Mouse (Mus musculus): ENCODE data around the gene Kif12. TPM values are rescaled to one million over a fixed set of nuclear protein-coding genes. Genes with fewer than 3 reads are reported as not detected.
A peak's percentile ranks its signal among the peaks of the same experiment; 100 is the strongest.

The Kif12 gene
- polyA plus RNA-seq, 1 experiment from 2014 or later = 61.9 TPM

- under 1% methylated on average over 24 of the region's 24 CpGs for WGBS
- Histone ChIP-seq H3K4me1 (replicated peaks; ENCODE audit: control insufficient read depth, insufficient read depth, low read length) (0 out of 2 replicates have a peak, but pooled peaks cover 8% of the 10 kb centered on the region), H3K9ac (ENCODE audit: low read depth, low read length) (peak overlapping the region; percentile 76), H3K4me2 (replicated peaks; ENCODE audit: low read depth) (peak overlapping the region; percentile 92), H3K36me3 (ENCODE audit: control insufficient read depth, insufficient read depth) (no peaks in the 10 kb centered on the region), H3K9me3 (ENCODE audit: control insufficient read depth) (no peaks in the 10 kb centered on the region), H3K27ac (ENCODE audit: low read depth, low read length) (peak overlapping the region; percentile 60), H3K27me3 (replicated peaks; ENCODE audit: control insufficient read depth, insufficient read depth, low read length) (peaks cover 14% of the 10 kb centered on the region), H3K4me3 (ENCODE audit: low read depth, low read length) (peak overlapping the region; percentile 70)
- TF ChIP-seq CTCF (IDR thresholded peaks at IDR 0.05; ENCODE audit: low read depth) = peak; percentile 75
- peak; percentile 39; the same call in 1 of the 2 replicates for ATAC-seq
Observed at GRCm38 (mm10) chr4:63215993-63216531, 44.1 kb upstream of the Kif12 start.

- H3K27me3 ChIP-seq (replicated peaks; ENCODE audit: control insufficient read depth, insufficient read depth, low read length) = peaks cover 14% of the 10 kb centered on the region
- H3K4me2 ChIP-seq (replicated peaks; ENCODE audit: low read depth) = peak overlapping the region; percentile 92
- peak; percentile 16; the same call in 1 of the 2 replicates for ATAC-seq
- WGBS = under 1% methylated on average over 70 of the region's 71 CpGs
- peak overlapping the region; percentile 60 for H3K27ac ChIP-seq (ENCODE audit: low read depth, low read length)
- peak overlapping the region; percentile 70 for H3K4me3 ChIP-seq (ENCODE audit: low read depth, low read length)
- 0 out of 2 replicates have a peak, but pooled peaks cover 8% of the 10 kb centered on the region for H3K4me1 ChIP-seq (replicated peaks; ENCODE audit: control insufficient read depth, insufficient read depth, low read length)
- peak; percentile 99 for TF ChIP-seq CTCF (IDR thresholded peaks at IDR 0.05; ENCODE audit: low read depth)
- peak overlapping the region; percentile 76 for H3K9ac ChIP-seq (ENCODE audit: low read depth, low read length)
- H3K9me3 ChIP-seq (ENCODE audit: control insufficient read depth) = no peaks in the 10 kb centered on the region
- H3K36me3 ChIP-seq (ENCODE audit: control insufficient read depth, insufficient read depth) = no peaks in the 10 kb centered on the region
Observed at GRCm38 (mm10) chr4:63215185-63215992, 43.5 kb upstream of the Kif12 start.

GRCm38 (mm10) chr4:63213907-63214621 lies 42.1 kb upstream of the Kif12 start, which contains the start of gene Col27a1:
Col27a1 (plus strand) TSS chr4:63214004.
- peak within 1 kb of the TSS; percentile 70 for H3K4me3 ChIP-seq (ENCODE audit: low read depth, low read length)
- peaks cover 14% of the 10 kb centered on the region for H3K27me3 ChIP-seq (replicated peaks; ENCODE audit: control insufficient read depth, insufficient read depth, low read length)
- peak; percentile 47 for TF ChIP-seq CTCF (IDR thresholded peaks at IDR 0.05; ENCODE audit: low read depth)
- ATAC-seq = peak; percentile 19
- H3K4me2 ChIP-seq (replicated peaks; ENCODE audit: low read depth) = peak within 1 kb of the TSS; percentile 92
- 0% methylated on average over 45 of the region's 61 CpGs for WGBS
- H3K9me3 ChIP-seq (ENCODE audit: control insufficient read depth) = no peaks in the 10 kb centered on the region
- no peaks in the 10 kb centered on the region for H3K36me3 ChIP-seq (ENCODE audit: control insufficient read depth, insufficient read depth)
- H3K9ac ChIP-seq (ENCODE audit: low read depth, low read length) = peak within 1 kb of the TSS; percentile 42; the same call in 1 of the 2 replicates
- 0 out of 2 replicates have a peak, but pooled peaks cover 8% of the 10 kb centered on the region for H3K4me1 ChIP-seq (replicated peaks; ENCODE audit: control insufficient read depth, insufficient read depth, low read length)
- H3K27ac ChIP-seq (ENCODE audit: low read depth, low read length) = no peak within 1 kb of the TSS

- Histone ChIP-seq H3K4me3 (ENCODE audit: low read depth, low read length) (no peak overlapping the region), H3K4me2 (replicated peaks; ENCODE audit: low read depth) (no peak overlapping the region), H3K9ac (ENCODE audit: low read depth, low read length) (no peak overlapping the region), H3K27me3 (replicated peaks; ENCODE audit: control insufficient read depth, insufficient read depth, low read length) (no peaks in the 10 kb centered on the region), H3K36me3 (ENCODE audit: control insufficient read depth, insufficient read depth) (no peaks in the 10 kb centered on the region), H3K9me3 (ENCODE audit: control insufficient read depth) (no peaks in the 10 kb centered on the region), H3K4me1 (replicated peaks; ENCODE audit: control insufficient read depth, insufficient read depth, low read length) (no peaks in the 10 kb centered on the region), H3K27ac (ENCODE audit: low read depth, low read length) (no peak overlapping the region)
- ATAC-seq = no peak
- TF ChIP-seq CTCF (IDR thresholded peaks at IDR 0.05; ENCODE audit: low read depth) = no peak
- 53% methylated on average over 7 of the region's 7 CpGs for WGBS
Observed at GRCm38 (mm10) chr4:63205583-63205982, 33.7 kb upstream of the Kif12 start.

GRCm38 (mm10) chr4:63203874-63204273 lies 31.9 kb upstream of the Kif12 start:
- no peak overlapping the region for H3K27ac ChIP-seq (ENCODE audit: low read depth, low read length)
- H3K4me2 ChIP-seq (replicated peaks; ENCODE audit: low read depth) = no peak overlapping the region
- ATAC-seq = no peak
- TF ChIP-seq CTCF (IDR thresholded peaks at IDR 0.05; ENCODE audit: low read depth) = no peak
- H3K4me1 ChIP-seq (replicated peaks; ENCODE audit: control insufficient read depth, insufficient read depth, low read length) = no peaks in the 10 kb centered on the region
- no peaks in the 10 kb centered on the region for H3K27me3 ChIP-seq (replicated peaks; ENCODE audit: control insufficient read depth, insufficient read depth, low read length)
- H3K36me3 ChIP-seq (ENCODE audit: control insufficient read depth, insufficient read depth) = no peaks in the 10 kb centered on the region
- H3K4me3 ChIP-seq (ENCODE audit: low read depth, low read length) = no peak overlapping the region
- H3K9ac ChIP-seq (ENCODE audit: low read depth, low read length) = no peak overlapping the region
- 92% methylated on average over 7 of the region's 7 CpGs for WGBS
- no peaks in the 10 kb centered on the region for H3K9me3 ChIP-seq (ENCODE audit: control insufficient read depth)

GRCm38 (mm10) chr4:63199366-63199765 lies 27.4 kb upstream of the Kif12 start:
- H3K9me3 ChIP-seq (ENCODE audit: control insufficient read depth) = no peaks in the 10 kb centered on the region
- H3K4me3 ChIP-seq (ENCODE audit: low read depth, low read length) = no peak overlapping the region
- no peaks in the 10 kb centered on the region for H3K4me1 ChIP-seq (replicated peaks; ENCODE audit: control insufficient read depth, insufficient read depth, low read length)
- H3K27ac ChIP-seq (ENCODE audit: low read depth, low read length) = no peak overlapping the region
- H3K36me3 ChIP-seq (ENCODE audit: control insufficient read depth, insufficient read depth) = no peaks in the 10 kb centered on the region
- no peak overlapping the region for H3K9ac ChIP-seq (ENCODE audit: low read depth, low read length)
- 91% methylated on average over 5 of the region's 5 CpGs for WGBS
- H3K4me2 ChIP-seq (replicated peaks; ENCODE audit: low read depth) = no peak overlapping the region
- H3K27me3 ChIP-seq (replicated peaks; ENCODE audit: control insufficient read depth, insufficient read depth, low read length) = no peaks in the 10 kb centered on the region
- ATAC-seq = no peak
- no peak for TF ChIP-seq CTCF (IDR thresholded peaks at IDR 0.05; ENCODE audit: low read depth)
